Mouse (Mus musculus): ENCODE measurements around the gene Mtfr2. TPM values are rescaled to one million over a fixed set of nuclear protein-coding genes. Genes with fewer than 3 reads are reported as not detected.

Gene Mtfr2
- polyA plus RNA-seq, 1 experiment from 2014 or later, result 1.3 TPM

DNA sequence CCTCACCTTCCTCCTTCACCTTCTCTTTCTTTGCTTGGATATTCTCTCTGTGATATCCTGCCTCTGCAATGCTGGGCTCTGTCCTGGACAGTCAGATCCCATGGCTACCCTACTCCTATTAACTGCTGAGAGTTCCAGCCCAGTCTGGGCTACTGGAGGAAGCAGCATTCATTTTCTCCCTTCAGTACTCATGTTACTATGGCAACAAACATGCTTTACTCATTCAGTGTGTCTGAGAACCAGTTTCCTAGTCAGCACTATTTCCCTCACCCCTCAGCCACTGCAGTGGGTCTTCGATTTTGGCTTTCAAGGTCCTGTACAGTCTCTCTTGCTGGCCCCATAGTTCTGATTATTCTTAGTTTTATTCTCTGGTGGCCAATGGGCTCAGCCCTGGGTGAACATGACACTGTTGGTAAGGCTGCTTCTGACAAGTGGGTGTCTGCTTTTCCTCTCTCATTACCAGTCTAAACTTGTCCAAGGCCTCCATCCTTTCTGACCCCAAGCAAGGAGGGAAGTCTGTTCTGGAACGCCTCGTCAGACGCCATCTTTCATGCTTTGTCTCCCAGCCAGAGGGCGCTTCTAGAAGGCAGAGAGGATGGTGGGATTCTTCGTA, 35.3 kb downstream of the Mtfr2 start:
- WGBS, result 82% methylated on average over 6 of the region's 6 CpGs
- H3K27ac ChIP-seq, result no peak overlapping the region
- peaks cover 11% of the 10 kb centered on the region for H3K4me1 ChIP-seq (replicated peaks)
- H3K4me3 ChIP-seq (replicated peaks), result no peak overlapping the region
- H3K9ac ChIP-seq (replicated peaks), result no peak overlapping the region
- H3K27me3 ChIP-seq, result no peaks in the 10 kb centered on the region
- peak; percentile 82 for ATAC-seq
- no peaks in the 10 kb centered on the region for H3K36me3 ChIP-seq
- no peak overlapping the region for H3K4me2 ChIP-seq (replicated peaks)
- no peaks in the 10 kb centered on the region for H3K9me3 ChIP-seq

DNA sequence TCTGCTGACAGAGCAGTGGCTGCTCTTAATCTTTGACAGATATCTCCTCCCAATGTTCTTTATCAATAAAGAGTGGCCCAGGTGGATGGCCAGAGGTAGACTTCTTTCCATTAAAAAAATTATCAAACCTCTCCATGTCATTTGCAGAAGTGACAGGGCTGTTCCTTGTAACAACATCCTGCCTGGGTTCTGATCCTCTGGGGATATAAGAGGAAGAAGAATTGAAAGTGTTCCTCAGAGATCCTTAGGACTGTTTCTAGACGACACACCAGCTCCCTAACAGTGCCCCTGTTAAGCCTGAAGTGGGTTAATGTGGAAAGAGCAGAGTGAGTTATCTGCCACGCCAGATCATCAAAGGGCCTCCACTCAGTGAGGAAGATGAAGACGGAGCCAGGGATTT, 43.0 kb downstream of the Mtfr2 start:
- no peak overlapping the region for H3K27ac ChIP-seq
- H3K4me1 ChIP-seq (replicated peaks), result no peaks in the 10 kb centered on the region
- 70% methylated on average over 3 of the region's 3 CpGs for WGBS

DNA sequence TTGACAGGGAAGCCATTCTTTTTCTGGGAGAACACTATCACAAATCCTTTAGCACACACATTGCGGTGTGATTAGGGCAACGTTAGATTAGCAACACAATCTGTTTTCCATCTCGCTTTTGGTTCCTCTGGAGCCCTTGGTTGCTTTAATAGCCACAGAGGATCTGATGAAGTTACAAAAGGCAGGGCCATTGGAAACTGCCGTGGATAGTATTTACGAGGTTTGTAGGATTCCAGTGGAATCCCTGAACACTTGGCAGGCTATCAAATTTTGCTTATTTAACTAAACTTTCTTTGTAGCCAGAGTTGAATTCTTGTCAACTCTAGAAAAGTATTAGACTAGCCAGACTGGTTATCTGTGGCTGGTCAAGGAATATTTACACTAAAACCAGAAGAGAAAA, 47.2 kb downstream of the Mtfr2 start:
- no peak overlapping the region for H3K9ac ChIP-seq (replicated peaks)
- WGBS, result 89% methylated on average over 5 of the region's 5 CpGs
- H3K4me3 ChIP-seq (replicated peaks), result no peak overlapping the region
- H3K27ac ChIP-seq, result no peak overlapping the region
- ATAC-seq, result no peak
- no peaks in the 10 kb centered on the region for H3K4me1 ChIP-seq (replicated peaks)
- no peaks in the 10 kb centered on the region for H3K27me3 ChIP-seq
- H3K4me2 ChIP-seq (replicated peaks), result no peak overlapping the region
- no peaks in the 10 kb centered on the region for H3K9me3 ChIP-seq
- H3K36me3 ChIP-seq, result no peaks in the 10 kb centered on the region

More for the DNA sequence above, 43.0 kb downstream of the Mtfr2 start:
- Histone ChIP-seq H3K9me3 (no peaks in the 10 kb centered on the region), H3K36me3 (no peaks in the 10 kb centered on the region), H3K4me2 (replicated peaks) (no peak overlapping the region), H3K4me3 (replicated peaks) (no peak overlapping the region), H3K9ac (replicated peaks) (no peak overlapping the region), H3K27me3 (no peaks in the 10 kb centered on the region)
- ATAC-seq, result no peak

DNA sequence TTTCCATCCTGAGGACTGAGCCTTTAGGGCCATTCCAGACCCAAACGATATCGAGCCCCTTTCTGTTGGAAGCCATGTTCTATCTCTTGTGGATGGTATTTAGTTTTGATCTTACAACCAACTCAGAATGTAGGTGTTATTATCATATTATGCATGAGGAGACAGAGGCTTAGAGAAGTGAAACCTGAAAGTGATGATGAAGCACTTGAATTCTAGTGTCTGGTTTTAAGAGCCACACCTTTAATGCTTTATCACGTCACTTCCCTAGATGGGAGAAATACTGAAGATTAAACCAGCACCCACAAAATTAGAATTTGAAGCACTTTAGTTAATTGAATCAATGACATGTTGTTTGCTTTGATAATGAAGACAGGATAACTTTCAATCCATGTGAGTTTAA, 48.2 kb downstream of the Mtfr2 start:
- Histone ChIP-seq H3K9me3 (no peaks in the 10 kb centered on the region), H3K9ac (replicated peaks) (no peak overlapping the region), H3K36me3 (no peaks in the 10 kb centered on the region), H3K4me1 (replicated peaks) (no peaks in the 10 kb centered on the region), H3K4me2 (replicated peaks) (no peak overlapping the region), H3K27ac (no peak overlapping the region), H3K27me3 (no peaks in the 10 kb centered on the region), H3K4me3 (replicated peaks) (no peak overlapping the region)
- WGBS, result 95% methylated on average over 3 of the region's 3 CpGs
- ATAC-seq, result no peak

DNA sequence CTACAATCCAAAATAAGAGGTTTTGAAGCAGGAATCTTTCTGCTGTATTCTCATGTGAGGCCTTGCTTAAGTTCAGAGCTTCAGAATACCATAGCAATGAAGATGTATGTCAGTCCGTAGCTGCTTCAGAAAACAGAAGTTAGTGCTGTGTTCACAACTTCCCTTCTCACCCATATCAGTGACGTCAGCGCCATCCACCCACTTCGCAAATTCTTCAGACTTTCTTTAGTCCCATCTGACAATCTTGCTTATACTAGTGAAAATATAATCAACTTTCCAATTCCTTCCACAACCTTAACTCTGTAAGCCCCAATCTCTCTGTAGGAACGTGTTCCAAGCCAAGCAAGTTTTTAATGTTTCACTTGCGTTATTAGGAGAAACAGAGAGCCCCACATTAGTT, 50.7 kb downstream of the Mtfr2 start:
- H3K4me3 ChIP-seq (replicated peaks), result no peak overlapping the region
- H3K27ac ChIP-seq, result no peak overlapping the region
- 87% methylated on average over 6 of the region's 6 CpGs for WGBS
- H3K36me3 ChIP-seq, result no peaks in the 10 kb centered on the region
- H3K9me3 ChIP-seq, result no peaks in the 10 kb centered on the region
- no peaks in the 10 kb centered on the region for H3K4me1 ChIP-seq (replicated peaks)
- no peaks in the 10 kb centered on the region for H3K27me3 ChIP-seq
- no peak for ATAC-seq
- H3K9ac ChIP-seq (replicated peaks), result no peak overlapping the region
- no peak overlapping the region for H3K4me2 ChIP-seq (replicated peaks)

DNA sequence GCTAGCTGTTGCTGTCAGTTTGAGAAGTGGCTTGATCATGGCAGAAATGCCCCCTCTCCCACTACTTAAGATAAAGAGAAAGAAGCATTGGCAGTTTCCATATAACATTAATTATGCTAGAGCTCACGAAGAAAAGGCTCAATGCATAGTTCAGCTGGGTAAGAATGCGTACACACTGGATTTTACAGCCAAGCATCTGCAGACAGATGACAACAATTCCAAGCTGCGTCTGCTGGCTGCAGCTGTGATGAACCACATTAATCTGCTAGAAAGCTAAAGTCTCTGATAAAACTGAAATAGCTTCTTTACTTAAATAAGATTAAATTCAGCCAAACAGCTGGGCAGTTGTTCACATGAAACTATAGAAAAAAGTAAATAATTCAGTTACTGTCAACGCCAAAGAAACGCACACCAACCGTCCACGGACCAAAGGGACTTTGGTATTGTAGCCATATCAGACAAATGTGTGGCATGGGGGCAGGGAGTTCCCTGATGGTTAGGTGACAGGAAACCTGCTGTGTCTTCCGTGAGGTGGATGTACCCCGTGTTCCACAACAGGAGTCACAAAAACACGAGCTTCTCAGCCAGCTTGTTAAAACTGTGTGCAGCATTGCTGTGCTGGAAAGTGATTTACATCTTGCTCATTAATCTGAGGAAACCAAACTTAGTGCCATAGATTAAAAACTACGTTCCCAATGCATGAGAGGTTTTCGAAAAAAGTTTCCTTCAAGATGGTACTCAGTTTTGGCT, 51.2 kb downstream of the Mtfr2 start:
- Histone ChIP-seq H3K4me1 (replicated peaks) (no peaks in the 10 kb centered on the region), H3K27me3 (no peaks in the 10 kb centered on the region), H3K4me3 (replicated peaks) (no peak overlapping the region), H3K4me2 (replicated peaks) (no peak overlapping the region), H3K27ac (no peak overlapping the region), H3K36me3 (no peaks in the 10 kb centered on the region), H3K9me3 (no peaks in the 10 kb centered on the region), H3K9ac (replicated peaks) (no peak overlapping the region)
- no peak for ATAC-seq
- 72% methylated on average over 12 of the region's 12 CpGs for WGBS

DNA sequence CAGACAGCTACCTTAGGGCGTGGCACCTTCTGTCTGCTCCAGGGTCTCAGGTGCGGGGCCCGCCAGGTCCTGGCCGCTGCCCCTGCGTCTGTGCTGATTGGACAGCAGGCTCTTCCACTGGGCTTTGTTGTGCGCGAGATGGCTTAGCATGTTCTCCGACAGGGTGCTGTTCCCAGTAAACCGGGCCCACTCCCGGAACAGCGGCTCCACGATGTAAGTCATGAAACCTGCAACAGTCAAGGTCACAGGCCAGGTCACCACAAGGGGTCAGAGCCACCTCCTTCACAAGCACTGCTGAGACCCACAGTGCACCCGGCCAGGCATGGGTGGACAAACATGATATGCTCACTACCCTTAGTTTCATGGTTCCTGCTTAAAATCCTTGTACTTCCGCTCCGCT, 52.8 kb downstream of the Mtfr2 start:
- 73% methylated on average over 15 of the region's 15 CpGs for WGBS
- ATAC-seq, result 0 out of 2 replicates have a peak, but pooled peaks have one; percentile 37
- Histone ChIP-seq H3K9me3 (no peaks in the 10 kb centered on the region), H3K9ac (replicated peaks) (no peak overlapping the region), H3K4me1 (replicated peaks) (no peaks in the 10 kb centered on the region), H3K27ac (no peak overlapping the region), H3K27me3 (no peaks in the 10 kb centered on the region), H3K4me3 (replicated peaks) (no peak overlapping the region), H3K36me3 (no peaks in the 10 kb centered on the region), H3K4me2 (replicated peaks) (peak overlapping the region; percentile 27)

DNA sequence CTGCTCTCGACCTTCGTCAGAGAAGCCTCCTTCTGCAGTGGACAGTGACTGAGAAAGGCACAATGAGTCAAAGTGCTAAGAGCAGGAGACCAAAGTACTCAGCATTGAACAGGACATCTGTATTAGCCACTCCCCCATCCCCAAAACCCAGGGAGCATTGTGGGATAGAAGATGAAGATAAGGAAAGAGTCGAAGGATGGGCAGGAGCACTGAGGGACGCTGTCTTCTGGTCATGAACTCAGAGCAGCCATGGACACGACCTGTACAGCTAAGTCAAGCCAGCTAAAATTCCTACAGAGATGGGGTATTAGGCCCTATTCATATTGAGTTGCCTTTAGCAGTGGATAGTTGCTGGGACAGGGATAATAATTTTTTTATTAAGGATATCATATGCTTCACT, 55.4 kb downstream of the Mtfr2 start:
- no peaks in the 10 kb centered on the region for H3K9me3 ChIP-seq
- H3K4me1 ChIP-seq (replicated peaks), result no peaks in the 10 kb centered on the region
- H3K36me3 ChIP-seq, result no peaks in the 10 kb centered on the region
- 84% methylated on average over 5 of the region's 5 CpGs for WGBS
- no peak overlapping the region for H3K4me3 ChIP-seq (replicated peaks)
- no peak for ATAC-seq
- H3K4me2 ChIP-seq (replicated peaks), result no peak overlapping the region
- no peak overlapping the region for H3K9ac ChIP-seq (replicated peaks)
- H3K27me3 ChIP-seq, result no peaks in the 10 kb centered on the region
- no peak overlapping the region for H3K27ac ChIP-seq

DNA sequence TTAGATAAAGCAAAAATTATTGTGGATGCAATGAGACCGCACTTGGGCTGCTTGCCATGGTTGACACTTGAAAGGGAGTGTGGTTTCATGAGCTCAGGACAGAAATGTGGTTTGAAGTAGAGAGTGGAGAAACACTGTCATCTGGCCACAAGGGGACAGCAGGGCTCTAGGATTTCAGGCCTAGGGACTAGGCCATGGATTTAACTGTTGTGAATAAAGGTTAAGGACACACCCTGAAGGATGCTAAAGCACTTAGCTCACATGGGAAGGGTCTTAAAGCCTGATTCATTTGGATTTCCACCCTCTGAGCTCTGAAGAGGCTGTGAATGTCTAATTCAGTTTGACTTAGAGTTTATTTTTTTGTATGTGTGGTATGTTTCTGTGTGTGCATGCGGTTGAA, 57.9 kb downstream of the Mtfr2 start:
- Histone ChIP-seq H3K27ac (no peak overlapping the region), H3K9ac (replicated peaks) (no peak overlapping the region), H3K4me1 (replicated peaks) (no peaks in the 10 kb centered on the region), H3K27me3 (no peaks in the 10 kb centered on the region), H3K4me2 (replicated peaks) (no peak overlapping the region), H3K9me3 (no peaks in the 10 kb centered on the region), H3K36me3 (no peaks in the 10 kb centered on the region), H3K4me3 (replicated peaks) (no peak overlapping the region)
- peak; percentile 83 for ATAC-seq
- 95% methylated on average over 2 of the region's 2 CpGs for WGBS

DNA sequence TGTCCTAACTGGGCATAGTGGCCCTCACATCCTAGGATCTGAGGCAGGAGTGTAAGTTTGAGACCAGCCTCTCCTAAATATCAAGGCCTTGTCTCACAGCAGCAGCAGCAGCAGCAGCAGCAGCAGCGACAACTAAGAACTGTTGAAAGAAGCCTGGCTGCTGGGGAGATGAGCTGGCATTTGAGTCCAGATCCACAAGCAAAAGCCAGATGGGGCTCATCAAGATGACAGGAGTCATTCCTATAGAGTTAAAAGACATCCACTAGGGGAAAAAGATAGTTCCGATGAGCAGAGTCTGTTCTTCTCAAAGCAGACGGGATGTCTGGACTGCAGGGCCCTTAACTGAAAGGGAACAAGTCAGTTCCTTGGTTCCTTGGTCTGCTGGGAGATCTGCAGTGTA, 60.8 kb downstream of the Mtfr2 start:
- H3K9ac ChIP-seq (replicated peaks), result no peak overlapping the region
- ATAC-seq, result no peak
- no peak overlapping the region for H3K27ac ChIP-seq
- H3K4me1 ChIP-seq (replicated peaks), result no peaks in the 10 kb centered on the region
- no peaks in the 10 kb centered on the region for H3K27me3 ChIP-seq
- no peaks in the 10 kb centered on the region for H3K9me3 ChIP-seq
- H3K4me2 ChIP-seq (replicated peaks), result no peak overlapping the region
- H3K36me3 ChIP-seq, result no peaks in the 10 kb centered on the region
- H3K4me3 ChIP-seq (replicated peaks), result no peak overlapping the region
- WGBS, result 83% methylated on average over 3 of the region's 3 CpGs

DNA sequence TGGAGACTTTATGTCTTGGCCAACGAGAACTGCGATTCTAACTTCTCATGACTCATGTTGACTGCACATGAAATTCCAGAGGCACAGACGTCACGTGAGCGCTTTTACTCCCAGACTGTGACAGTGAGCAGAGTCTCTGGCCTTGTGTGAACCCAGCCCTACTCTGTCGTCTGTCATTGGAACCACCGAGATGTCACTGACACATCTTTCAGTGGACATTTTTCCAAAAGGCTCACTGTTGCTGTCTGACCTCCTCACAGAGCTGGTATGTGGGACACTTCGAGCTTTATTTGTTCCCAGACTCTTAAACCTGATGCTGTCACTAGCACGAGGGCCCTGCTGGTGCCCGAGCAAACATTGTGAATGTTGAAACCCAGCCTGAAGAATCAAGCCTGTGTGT, 61.6 kb downstream of the Mtfr2 start:
- Histone ChIP-seq H3K27ac (no peak overlapping the region), H3K9me3 (no peaks in the 10 kb centered on the region), H3K27me3 (no peaks in the 10 kb centered on the region), H3K4me1 (replicated peaks) (no peaks in the 10 kb centered on the region), H3K36me3 (no peaks in the 10 kb centered on the region), H3K9ac (replicated peaks) (no peak overlapping the region), H3K4me3 (replicated peaks) (no peak overlapping the region), H3K4me2 (replicated peaks) (no peak overlapping the region)
- 92% methylated on average over 10 of the region's 10 CpGs for WGBS
- ATAC-seq, result no peak

Measured in midbrain, embryonic 13.5 days (tissue).